ENCODE assay signal across 25 mouse cellular contexts in genomic region chr13:73793171-73793570, GRCm38 (mm10). TPM values are rescaled to one million over a fixed set of nuclear protein-coding genes. Genes with fewer than 3 reads are reported as not detected.
"Had no signal": no experiment of that assay in that cellular context is flagged by ENCODE, and none has a peak within 500 bp of the region (broad histone marks: within the 10 kb centered on the region; RNA-seq: fewer than 3 reads in every experiment).

No protein-coding gene starts in this region.

- H3K36me3 ChIP-seq: hindbrain, embryonic 15.5 days had no signal

- H3K4me1 ChIP-seq: heart, embryonic 12.5 days; hindbrain, embryonic 13.5 days; hindbrain, embryonic 15.5 days; kidney, embryonic 15.5 days; limb, embryonic 13.5 days; limb, embryonic 15.5 days; liver, embryonic 12.5 days had no signal

- H3K27ac ChIP-seq: heart, adult 2 months; hindbrain, embryonic 13.5 days; hindbrain, embryonic 15.5 days; hindbrain, postnatal 0 days; kidney, embryonic 15.5 days; kidney, postnatal 0 days; limb, embryonic 13.5 days; limb, embryonic 15.5 days; liver, embryonic 12.5 days; liver, embryonic 14.5 days had no signal

- DNase-seq: gastrocnemius, postnatal 25 days; heart, adult 11 months; heart, adult 2 months; heart, postnatal 10 days; heart, postnatal 36 days; kidney, adult 11 months; kidney, adult 2 months; kidney, adult 9 months; kidney, postnatal 14 days; kidney, postnatal 36 days; layer of hippocampus, adult 9-11 months; layer of hippocampus, postnatal 36 days; left cerebral cortex, postnatal 4 days had no signal

- H3K4me2 ChIP-seq: heart, embryonic 12.5 days; hindbrain, embryonic 13.5 days; hindbrain, embryonic 15.5 days; kidney, embryonic 15.5 days; limb, embryonic 13.5 days; limb, embryonic 15.5 days; liver, embryonic 12.5 days had no signal

- H3K4me3 ChIP-seq: heart, adult 2 months; heart, embryonic 12.5 days; hindbrain, embryonic 13.5 days; hindbrain, embryonic 15.5 days; kidney, embryonic 15.5 days; limb, embryonic 13.5 days; limb, embryonic 15.5 days; liver, embryonic 12.5 days had no signal

- H3K27me3 ChIP-seq: heart, embryonic 12.5 days; hindbrain, embryonic 13.5 days; hindbrain, embryonic 15.5 days; kidney, embryonic 15.5 days; limb, embryonic 13.5 days; limb, embryonic 15.5 days; liver, embryonic 12.5 days had no signal

- ATAC-seq: hindbrain, postnatal 0 days; intestine, embryonic 16.5 days; liver, embryonic 12.5 days had no signal

- H3K9ac ChIP-seq: heart, embryonic 12.5 days; hindbrain, embryonic 13.5 days; hindbrain, embryonic 15.5 days; kidney, embryonic 15.5 days; limb, embryonic 13.5 days; limb, embryonic 15.5 days; liver, embryonic 12.5 days; liver, embryonic 14.5 days had no signal

- H3K9me3 ChIP-seq: heart, embryonic 12.5 days; hindbrain, embryonic 13.5 days; hindbrain, embryonic 15.5 days; kidney, embryonic 15.5 days; limb, embryonic 13.5 days; limb, embryonic 15.5 days; liver, embryonic 12.5 days had no signal

RNA-seq across cellular contexts. Expression of gene Nkd2, which starts 54.3 kb away (rescaled TPM):
- total RNA-seq: hematopoietic stem cell, adult 5-6 weeks had no signal
